Mouse (Mus musculus) lung, postnatal 36 days (tissue): ENCODE results near the gene Stx18.
A peak's percentile ranks its signal among the peaks of the same experiment; 100 is the strongest.

Experiments used
- DNase-seq: peaks from one replicate; pipeline ENCODE4 v3.0.0; 2022; ENCODE audit warnings: mixed read lengths

Gene Stx18

DNA sequence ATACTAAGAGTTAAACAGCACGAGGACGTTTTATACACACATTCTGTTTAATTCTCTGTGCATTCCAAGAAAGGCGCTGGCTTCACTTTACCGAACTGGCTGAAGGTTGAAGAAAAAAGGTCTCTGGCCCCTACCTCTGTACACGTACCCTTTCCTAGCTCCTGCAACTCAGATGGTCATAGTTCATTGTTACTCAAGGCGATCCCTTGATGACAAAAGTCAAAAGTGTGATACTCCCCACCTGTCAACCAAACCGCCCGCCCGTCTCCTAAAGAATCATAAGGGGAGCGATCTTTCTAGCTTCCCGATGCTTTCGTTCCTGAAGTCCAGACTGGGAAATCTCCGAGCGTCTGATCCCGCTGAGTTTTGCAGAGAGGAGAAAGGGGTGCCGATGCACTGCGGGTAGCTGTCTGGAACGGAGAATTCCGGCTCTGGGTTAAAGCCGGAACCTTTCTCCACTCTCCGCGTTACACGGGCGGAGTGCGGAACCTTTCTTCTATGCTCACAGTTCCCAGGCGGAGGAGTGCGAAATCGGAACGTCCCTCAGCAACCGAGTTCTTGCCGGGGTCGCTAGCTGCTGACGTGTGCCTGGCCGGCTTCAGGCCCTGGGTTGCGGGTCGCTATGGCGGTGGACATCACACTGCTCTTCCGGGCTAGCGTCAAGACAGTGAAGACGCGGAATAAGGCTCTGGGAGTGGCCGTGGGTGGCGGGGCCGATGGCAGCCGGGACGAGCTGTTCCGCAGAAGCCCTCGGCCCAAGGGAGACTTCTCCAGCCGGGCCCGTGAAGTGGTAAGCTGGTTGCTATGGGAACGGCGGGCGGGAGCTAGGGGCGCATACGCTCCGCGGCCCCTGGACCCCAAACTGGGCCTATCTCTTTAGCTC, at the start of gene Stx18:
Stx18 (plus strand) TSS at position 33 of the 883 bp plus-strand sequence.
- peak; percentile 87 for DNase-seq

DNA sequence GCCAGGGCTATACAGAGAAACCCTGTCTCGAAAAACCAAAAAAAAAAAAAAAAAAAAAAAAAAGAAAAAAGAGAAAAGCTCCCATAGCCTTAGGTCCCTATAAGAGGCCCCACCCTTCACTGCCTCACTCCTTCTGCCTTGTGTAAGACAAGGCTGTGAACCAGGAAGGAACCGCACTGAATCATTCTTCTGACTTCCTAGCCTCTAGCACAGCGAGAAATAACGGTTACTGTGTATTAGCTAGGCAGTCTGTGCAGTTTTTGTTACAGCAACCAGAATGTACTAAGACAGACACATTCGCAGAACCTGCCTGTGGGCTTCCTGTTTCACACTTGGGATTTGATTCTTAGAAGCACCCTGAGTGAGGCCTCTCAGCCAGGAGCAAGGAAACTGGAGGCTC, 46.2 kb upstream of the Stx18 start:
- no peak for DNase-seq

DNA sequence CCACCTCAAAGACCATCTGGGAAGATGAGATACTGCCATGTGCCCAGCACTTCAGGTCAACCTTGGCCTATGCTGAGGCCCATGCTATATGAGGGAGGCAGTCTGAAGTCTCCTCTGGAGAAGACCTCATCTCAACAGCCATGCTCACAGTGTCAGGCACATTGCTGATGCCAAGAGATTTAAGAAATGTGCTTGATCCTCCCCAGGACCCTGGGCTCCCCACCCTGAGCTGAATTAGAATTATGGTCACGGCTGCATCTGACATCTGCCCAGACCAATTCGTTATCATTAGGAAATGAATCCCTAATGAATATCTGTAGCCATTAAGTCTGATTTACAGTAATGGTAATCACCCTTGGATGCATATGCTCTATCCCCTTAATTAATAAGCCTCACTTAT, 39.7 kb upstream of the Stx18 start:
- no peak for DNase-seq

DNA sequence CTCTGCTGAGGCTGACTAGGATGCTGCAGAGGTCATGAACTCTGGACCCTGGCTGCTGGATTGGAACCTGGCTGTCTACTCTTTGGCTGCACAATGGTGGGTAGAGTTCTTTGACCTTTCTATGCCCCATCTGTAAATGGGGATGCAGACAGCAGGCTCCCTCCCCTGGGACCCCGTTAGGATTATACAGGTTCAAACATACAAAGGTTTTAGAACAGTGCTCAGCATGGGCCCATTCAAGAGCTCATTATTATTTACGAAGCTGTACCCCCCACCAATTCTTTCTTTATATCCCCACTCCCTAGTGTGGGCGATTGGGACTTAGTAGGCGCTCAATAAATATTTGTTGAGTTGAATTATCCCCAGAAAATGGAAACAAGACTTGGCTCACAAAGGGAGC, 36.0 kb upstream of the Stx18 start:
- DNase-seq: no peak

DNA sequence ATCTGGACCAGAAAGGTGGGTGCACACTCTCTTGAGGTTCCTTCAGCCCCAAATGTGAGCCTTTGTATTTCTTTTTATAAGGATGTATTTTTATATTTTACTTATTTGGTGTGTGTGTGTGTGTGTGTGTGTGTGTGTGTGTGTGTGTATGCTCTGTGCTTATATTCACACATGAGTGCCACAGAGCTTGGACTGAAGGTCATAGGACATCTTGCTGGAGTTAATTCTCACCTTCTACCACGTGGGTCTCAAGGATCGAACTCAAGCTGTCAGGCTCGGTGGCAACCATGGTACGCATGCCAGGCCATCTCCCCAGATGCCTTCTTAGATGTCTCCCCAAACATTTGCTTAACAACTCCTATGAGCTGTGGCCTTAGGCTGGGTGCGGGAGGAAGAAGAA, 33.8 kb upstream of the Stx18 start:
- DNase-seq: no peak

DNA sequence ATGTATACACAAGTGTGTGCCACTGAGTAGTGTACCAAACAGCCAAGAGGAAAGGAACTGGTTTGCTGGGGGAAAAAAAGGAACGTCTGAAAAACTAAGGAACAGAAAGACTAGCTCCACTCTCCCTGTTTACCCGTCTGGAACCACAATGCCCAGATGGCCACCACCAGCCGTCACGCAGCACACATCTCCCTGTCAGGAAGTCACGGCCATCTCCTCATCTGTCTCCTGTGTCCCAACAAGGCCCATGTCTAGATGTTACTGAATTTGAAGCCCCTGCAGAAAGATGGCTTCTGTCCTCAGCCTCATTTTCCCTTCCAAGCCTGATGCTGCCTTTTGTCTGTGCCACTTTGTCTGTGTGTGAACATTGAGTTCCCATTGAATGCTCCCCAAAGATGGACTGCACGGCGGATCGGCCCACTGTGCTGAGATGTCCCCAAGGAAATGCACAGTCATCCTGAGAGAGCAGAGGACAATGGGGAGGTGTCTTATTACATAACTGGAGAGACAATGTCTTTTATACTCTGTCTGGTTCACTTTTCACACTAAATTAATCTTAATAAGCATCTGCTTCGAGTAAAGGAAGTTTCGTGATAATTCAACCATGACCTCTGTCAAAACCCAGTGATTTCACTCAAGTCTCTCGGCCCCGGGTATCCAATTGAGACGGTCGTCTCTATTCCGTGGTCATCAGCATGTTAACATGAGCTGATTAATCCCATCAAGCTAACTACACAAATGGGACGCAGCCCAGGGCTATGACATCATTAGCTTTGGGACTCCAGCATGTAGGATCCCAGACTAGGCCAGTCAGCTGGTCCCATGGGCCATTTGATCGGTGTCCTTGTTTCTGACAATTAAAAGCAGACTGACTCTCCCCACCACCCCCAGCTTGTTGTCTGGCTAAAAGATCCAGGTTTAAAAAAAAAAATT, 31.9 kb upstream of the Stx18 start:
- DNase-seq: no peak

DNA sequence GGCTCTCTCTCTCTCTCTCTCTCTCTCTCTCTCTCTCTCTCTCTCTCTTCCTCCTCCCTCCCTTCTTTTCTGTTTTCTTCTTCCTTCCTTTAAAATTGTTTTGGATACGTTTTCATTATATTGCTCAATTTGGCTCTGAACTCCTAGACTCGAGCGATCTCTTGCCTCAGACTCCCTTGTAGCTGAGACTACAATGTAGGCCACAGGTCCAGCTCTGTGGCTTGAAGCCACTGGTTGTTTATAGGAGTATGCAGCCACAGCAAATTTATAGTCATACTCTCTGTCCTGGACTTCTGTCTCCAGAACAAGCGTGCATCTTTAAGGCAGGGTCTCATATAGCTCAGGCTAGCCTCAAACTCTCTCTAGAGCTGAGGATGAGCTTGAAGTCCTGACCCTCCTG, 29.5 kb upstream of the Stx18 start:
- no peak for DNase-seq

DNA sequence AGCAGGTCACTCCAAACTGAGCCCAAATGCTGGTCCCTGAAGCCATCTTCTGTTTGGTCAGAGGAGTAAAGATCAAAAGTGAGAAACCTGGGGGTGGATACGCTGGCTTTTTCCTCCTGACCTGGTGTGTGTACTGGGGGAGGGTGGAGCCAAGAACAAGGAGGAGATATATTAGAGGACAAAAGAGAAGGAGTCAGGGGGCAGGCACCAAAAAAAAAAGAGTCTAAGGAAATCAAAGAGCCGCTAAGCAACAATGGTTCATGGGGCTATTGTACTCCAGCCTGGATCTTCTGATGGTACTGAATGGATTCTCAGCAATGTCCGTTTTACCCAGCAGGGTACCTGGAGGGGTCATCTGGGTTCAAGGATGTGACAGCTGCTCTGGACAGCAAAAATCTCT, 23.6 kb upstream of the Stx18 start:
- DNase-seq: no peak

DNA sequence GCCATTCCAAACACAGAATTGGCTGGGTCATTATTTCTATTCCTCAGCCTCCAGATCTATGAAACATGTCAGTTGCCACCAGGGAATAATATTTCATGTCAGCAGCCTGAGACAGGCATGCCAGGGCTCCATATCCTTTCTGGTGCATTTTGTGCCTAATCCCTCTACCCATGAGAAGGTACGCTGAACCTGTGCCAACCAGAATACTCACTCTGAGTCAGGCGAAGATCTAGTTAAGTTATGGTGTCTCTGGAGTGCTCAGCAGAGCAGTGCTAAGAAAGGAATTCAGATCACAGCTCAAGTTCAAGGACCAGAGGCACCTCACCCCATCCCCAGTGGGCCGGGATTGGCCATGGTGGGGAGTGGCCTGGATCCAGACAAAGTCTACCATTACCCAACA, 21.6 kb upstream of the Stx18 start:
- no peak for DNase-seq

DNA sequence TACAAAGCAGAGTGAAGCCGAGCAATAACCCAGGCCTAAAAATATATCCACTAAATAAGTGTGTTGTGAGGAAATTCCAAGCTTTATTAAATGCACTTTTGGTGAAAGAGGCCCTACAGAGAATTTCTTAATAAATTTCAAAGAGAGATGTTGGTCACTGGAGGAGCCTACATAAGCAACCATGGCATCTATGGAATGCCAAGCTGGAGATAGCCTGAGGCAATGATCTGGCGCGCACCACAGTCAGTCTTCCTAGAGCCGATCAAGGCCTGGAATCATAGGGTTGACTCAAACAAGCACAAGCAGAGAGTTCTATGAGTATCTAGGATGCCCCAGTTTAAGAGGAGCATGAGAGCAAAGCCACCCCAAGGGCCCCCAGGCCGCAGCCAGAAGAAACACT, 10.9 kb upstream of the Stx18 start:
- no peak for DNase-seq

DNA sequence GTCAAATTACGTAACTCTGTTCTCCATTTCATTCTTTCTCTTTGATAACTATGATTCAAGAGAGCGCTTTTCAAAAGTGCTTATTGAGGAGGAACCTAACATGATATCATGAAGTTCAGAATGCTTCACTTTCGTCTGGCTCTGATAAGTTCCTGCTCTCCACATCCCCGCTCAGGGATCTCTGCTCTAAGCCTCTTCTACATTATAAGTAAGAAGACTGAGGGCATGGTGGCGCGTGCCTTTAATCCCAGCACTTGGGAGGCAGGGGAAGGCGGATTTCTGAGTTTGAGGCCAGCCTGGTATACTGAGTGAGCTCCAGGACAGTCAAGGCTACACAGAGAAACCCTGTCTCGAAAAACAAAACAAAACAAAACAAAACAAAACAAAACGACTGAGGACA, 268 bp upstream of the Stx18 start:
- peak; percentile 4 for DNase-seq

DNA sequence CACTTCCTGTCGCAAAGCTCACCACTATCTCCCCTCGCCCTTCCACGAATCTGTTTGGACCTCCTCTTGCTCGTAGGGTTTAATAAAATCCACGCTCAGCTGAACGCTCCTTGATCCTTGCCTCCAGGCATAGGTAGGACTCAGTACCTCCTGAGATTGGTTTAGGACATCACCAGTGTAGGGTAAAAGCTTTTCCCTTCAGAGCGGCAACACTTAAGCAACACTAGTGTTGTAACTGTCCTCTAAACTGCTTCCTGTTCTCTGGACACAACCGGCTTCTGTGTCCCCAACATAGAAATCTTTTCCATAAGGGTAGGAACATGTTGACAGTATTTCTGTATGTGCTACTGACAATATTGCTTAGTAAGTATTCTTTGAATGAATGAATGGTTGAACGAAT, 1.3 kb downstream of the Stx18 start:
- DNase-seq: peak; percentile 8

DNA sequence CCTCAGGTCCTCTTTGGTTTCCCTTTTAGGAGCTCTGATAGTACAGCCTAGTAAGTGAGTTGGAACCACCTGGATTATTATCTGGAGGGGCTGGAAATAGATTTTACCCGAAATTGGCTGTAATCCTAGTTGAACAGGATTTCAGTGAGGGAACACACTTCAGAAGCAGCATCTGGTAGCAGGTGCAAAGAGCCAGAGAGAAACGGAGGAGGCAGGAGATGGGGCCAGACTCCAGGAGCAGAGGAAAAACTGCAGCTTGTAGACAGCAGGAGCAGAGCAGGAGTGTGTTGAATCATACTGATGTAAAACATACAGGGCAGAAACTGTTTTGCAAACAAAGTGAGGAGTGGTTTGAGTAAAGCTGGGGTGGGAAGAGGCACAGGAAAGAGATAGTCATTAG, 6.4 kb downstream of the Stx18 start:
- DNase-seq: no peak

DNA sequence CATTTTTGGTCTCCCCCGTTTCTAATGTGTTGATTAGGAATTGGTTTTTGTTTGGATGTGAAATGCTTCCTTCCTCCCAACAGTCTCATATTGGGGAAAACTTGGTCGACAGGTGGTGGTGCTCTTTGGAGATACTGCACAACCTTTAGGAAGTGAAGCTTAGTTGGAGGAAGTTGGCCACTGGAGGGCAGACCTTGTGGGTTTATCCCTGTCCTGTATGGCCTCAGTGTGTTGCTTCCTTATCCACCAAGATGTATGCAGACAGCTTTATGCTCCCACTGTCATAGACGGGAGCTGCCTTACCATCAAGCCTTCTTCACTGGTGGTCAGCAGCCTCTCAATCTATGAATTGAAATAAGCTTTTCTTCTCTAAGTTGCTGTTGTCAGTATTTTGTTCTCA, 9.6 kb downstream of the Stx18 start:
- DNase-seq: peak; percentile 7

DNA sequence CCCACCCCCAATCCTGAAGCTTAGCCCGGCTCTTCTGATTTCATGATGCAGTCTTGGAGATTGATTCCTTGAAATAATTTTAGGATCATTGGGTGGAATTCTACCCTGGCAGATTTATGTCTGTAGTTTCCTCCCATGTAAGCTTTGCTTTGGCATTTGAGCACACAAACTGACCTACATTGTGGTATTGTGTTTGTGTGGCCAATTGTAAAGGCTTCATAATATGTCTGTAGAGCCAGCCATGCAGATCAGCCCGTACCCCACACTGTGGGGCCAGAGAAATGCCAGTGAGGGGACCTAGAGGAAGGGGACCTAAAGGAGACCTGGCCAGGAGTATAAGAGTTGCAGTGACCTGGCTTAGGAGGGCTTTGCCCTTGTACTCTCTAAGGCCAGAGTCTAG, 22.5 kb downstream of the Stx18 start:
- no peak for DNase-seq

DNA sequence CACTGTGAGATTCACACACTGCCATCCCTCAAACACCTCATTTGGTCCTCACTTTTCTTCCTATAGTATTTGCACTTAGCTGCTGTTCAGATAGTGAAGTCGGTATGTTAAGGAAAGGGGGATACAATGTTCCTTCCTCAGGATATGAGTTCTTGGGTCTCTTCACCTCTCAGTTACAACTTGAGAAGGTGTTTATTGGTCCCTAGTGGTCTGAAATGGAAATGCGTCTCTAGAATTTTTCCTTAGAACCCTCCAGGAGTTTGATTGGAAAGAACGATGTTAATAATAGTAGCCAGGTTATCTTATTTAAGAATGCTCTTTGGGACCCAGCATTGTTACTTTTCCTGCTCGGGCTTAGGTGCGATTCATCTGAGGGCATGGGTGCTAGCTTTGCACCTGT, 24.2 kb downstream of the Stx18 start:
- DNase-seq: peak; percentile 7

DNA sequence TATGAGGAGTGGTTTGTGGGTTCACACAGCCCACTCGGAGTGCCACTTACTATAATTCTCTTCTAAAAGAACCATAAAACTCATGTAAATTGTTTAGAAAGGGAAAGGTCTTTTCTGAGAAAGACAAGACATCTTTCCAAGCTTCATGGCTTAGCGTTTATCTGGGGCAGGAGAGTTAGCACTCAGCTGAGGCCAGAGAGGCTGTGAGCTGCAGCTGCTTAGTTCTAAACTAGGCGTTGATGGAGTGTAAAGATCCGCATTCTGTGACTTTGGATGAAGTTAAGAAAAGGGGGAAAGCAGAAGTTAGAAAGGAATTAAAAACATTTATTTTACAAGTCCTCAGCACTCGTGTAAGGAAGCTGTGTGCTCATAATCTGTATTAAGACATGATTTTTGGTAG, 24.8 kb downstream of the Stx18 start:
- no peak for DNase-seq

DNA sequence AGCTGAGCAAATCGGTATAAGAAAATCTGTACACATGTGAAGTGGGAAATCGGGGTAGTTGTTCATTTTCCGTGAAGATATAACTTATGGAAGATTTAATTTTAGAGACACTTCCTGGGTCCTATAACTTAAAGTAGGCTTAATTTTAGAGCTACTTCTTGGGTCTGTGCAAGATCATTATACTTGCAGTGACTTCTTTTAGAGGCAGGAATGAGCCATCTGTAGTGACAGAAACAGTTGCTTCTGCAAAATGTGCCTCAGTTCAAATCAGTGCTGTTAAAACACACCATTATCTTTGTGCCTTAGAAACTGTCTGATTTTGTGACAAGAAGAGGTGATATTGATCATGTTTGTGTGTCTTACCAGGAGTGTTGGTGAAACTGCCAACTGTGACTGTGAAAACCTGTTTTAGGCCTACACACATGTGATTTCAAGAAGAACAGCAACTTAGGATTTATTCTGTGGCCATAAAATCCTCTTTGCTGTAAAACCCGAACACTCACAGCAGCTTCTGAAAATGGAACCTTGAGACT, 25.6 kb downstream of the Stx18 start:
- DNase-seq: no peak

DNA sequence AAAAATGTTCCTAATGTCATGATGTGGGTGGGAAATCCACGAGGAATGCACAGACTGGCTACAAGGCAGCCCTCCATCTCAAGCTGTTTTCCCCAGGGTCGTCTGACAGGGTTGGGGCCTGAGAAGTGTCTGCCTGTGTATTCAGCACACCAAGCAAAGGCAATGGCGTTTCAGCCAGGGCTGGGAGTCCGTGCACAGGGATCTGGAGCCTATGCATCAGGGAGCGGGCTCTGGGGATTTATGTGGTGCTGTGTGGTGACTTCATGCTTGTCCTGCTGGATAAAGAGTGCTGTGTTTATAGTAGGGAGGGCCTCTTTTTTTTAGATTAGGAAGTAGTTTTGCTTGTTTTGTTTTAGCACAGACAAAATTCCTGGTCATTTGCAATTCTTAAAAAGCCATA, 26.2 kb downstream of the Stx18 start:
- no peak for DNase-seq

DNA sequence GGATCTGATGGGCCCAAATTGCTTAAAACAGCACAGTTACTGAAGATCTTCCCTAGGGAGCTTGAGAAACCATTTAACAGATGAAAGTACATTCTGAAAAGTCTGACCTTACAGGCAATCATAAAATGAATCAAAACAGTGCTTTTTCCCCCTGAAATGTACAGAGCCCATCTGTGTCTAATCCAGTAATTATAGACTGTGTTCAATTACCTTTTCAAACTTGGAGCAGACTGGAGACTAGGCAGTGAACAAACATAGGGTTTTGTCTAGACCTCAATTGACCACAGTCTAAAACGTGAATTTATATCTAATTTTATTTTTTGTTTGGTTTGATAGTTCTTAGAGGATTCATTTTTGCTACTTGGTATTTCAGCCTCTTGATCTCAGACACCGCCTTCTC, 26.9 kb downstream of the Stx18 start:
- DNase-seq: no peak

DNA sequence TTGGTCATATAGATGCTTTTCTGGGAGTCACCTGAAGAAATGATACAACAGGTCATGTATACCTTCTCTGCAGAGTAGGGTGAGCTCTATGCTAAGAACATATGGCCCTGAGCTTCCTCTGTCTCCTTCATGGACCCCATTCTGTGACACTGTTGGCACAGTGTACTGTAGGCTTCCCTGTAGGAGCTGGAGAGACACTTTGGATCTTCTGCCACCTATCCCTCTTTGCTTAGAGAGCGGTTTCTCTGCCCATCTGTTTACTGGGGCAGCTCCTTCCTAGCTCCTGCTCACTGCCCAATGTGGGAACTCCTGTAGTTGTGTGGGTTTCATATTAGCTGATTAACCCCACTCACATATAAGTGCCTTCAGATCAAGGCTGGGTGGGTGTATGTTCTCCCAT, 28.1 kb downstream of the Stx18 start:
- no peak for DNase-seq

DNA sequence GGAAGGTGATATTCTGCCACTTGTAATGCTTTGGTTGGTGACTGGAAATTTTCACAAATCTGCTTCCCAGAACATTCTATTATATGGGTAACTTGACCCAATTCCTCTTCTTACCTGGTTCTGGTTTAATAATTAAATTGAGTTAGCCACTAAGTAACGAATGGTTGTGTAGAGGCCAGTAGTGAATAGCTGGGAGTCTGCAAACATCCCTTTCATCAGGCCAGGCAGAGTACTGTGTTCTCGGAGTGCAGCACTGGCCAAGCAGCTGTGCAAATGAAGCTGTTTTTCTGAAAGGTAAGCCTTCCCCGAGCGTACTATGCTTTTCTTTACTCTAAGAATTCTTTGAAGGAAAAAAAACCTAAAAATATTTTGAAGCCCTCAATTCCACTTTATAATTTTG, 37.8 kb downstream of the Stx18 start:
- DNase-seq: no peak

DNA sequence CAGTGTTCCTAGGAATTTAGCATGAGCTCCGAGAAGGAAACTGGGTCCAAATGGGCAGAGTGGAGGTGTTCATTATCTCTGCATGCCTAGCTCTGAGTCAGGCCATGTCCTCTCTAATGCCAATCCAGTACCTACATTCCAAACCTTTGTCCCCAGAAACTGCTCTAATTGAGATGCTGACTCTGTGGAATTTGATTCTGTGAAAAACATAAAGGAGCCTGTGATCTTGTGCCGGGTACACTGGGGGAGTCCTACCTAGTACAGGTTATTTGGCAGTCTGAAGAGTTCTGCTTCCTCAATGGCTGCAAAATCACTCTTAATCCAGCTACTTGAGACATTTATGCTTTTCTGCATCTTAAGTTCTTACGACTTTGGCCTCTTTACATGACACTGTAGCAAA, 40.0 kb downstream of the Stx18 start:
- no peak for DNase-seq

DNA sequence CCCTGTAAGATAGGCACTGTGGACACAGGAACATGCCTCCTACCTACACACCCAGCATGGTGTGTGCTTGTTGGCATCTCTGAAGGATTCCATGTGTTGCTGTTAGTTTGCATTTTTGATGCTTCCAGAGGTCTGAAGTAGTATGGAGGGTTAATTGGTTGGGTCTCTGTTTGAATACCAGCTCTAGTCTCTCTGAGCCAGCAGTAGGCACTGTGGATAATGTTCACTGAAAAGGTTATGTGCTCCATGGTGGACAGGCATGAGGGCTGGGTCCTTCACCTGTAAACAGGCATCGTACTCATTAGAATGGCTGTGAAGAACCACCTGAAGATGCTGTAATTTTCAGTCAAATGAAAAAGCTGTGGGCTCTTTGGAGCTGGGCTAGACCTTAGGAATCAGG, 41.9 kb downstream of the Stx18 start:
- DNase-seq: no peak
